Mouse (Mus musculus) CH12.LX (cell line): Measurements from ENCODE around the gene Clptm1.

ENCODE experiments used
- CTCF ChIP-seq, 2 experiments: IDR thresholded peaks in 1 of 2; conservative IDR thresholded peaks in 1 of 2; 2 replicates each; pipeline ENCODE4 v1.5.1; 2011 to 2012; ENCODE audit warnings: low read depth in 2 of 2, low read length in 2 of 2, improper control_type of control experiment in 1 of 2, inconsistent platforms in 1 of 2, mild to moderate bottlenecking in 1 of 2, moderate library complexity in 1 of 2
- JUN ChIP-seq: IDR thresholded peaks from 2 replicates; pipeline ENCODE4 v1.6.1; 2011; ENCODE audit warnings: low read depth, mild to moderate bottlenecking, low read length, improper control_type of control experiment, moderate library complexity; ENCODE audit not compliant: insufficient read depth
- MAZ ChIP-seq: IDR thresholded peaks from 2 replicates; pipeline ENCODE4 v1.6.1; 2012; ENCODE audit warnings: low read depth, mild to moderate bottlenecking, inconsistent platforms, low read length, improper control_type of control experiment, moderate library complexity
- MYC ChIP-seq: IDR thresholded peaks from 2 replicates; pipeline ENCODE4 v1.6.1; 2011; ENCODE audit warnings: low read depth, mild to moderate bottlenecking, improper control_type of control experiment, low read length
- PAX5 ChIP-seq: IDR thresholded peaks from 2 replicates; pipeline ENCODE4 v1.6.1; 2012; ENCODE audit warnings: low read length, inconsistent platforms, mixed read lengths
- POLR2A ChIP-seq: IDR thresholded peaks from 2 replicates; pipeline ENCODE4 v1.6.1; 2011; ENCODE audit warnings: low read depth, mild to moderate bottlenecking, improper control_type of control experiment, low read length
- POLR2AphosphoS2 ChIP-seq: IDR thresholded peaks from 2 replicates; pipeline ENCODE4 v1.6.1; 2011; ENCODE audit warnings: low read depth, low read length, improper control_type of control experiment
- RAD21 ChIP-seq: IDR thresholded peaks from 2 replicates; pipeline ENCODE4 v1.6.1; 2011; ENCODE audit warnings: low read depth, mild to moderate bottlenecking, low read length, improper control_type of control experiment, moderate library complexity
- TCF12 ChIP-seq: IDR thresholded peaks from 2 replicates; pipeline ENCODE4 v1.6.1; 2014; ENCODE audit warnings: low read depth, mild to moderate bottlenecking, inconsistent platforms, low read length, improper control_type of control experiment
- UBTF ChIP-seq: IDR thresholded peaks from 2 replicates; pipeline ENCODE4 v1.6.1; 2012; ENCODE audit warnings: low read depth, mild to moderate bottlenecking, inconsistent platforms, low read length, improper control_type of control experiment, moderate library complexity

DNA sequence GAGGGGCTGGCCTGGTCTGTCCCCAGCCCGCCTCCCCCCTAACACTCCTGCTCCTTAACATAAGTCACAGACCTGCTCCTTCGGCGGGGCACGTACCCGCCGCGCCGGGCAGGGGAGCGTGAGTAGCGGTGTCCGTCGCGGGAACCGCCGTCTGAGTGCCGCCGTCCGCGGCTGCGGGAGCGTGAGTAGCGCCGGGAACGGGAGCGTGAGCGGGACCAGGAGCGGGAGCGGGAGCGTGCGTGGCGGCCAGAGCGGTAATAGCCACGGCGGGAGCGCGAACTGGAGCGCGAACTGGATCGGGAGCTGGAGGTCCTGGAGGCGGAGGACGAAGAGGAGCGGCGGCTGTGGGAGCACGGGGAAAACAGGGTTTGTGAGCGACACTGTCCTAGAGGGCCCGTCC lies 78.6 kb downstream of the Clptm1 start:
- TF ChIP-seq MAZ: no peak
- TF ChIP-seq CTCF (conservative IDR thresholded peaks at IDR 0.05 in 1 of 2, IDR thresholded peaks at IDR 0.05 in 1 of 2; ENCODE audit: low read depth in 2 of 2, low read length in 2 of 2): no peak
- TF ChIP-seq RAD21: no peak
- TF ChIP-seq MYC: no peak
- no peak for TF ChIP-seq POLR2A
- TF ChIP-seq PAX5: no peak
- TF ChIP-seq UBTF: no peak
- TF ChIP-seq JUN: no peak
- no peak for TF ChIP-seq POLR2AphosphoS2
- no peak for TF ChIP-seq TCF12
